Mouse (Mus musculus) stomach, postnatal 0 days (tissue): Measurements from ENCODE around the gene Moxd1. TPM values are rescaled to one million over a fixed set of nuclear protein-coding genes. Genes with fewer than 3 reads are reported as not detected.

Experiments
- ATAC-seq: fragments of 200-750 bp; cut with Nextera tagmentation; 2 replicates; pipeline ENCODE4 v1.8.0; 2017; ENCODE audit not compliant: low FRiP score, low TSS enrichment
- DNase-seq: peaks from one replicate; pipeline ENCODE4 v3.0.0-alpha.2; 2016; ENCODE audit warnings: low spot score
- H3K27ac ChIP-seq: fragments of 300-500 bp; sonication (generic); replicated peaks from 2 replicates; pipeline ENCODE4 v1.5.1; 2014; ENCODE audit warnings: mild to moderate bottlenecking, control low read depth
- H3K27me3 ChIP-seq: fragments of 300-500 bp; sonication (generic); 2 replicates; pipeline ENCODE4 v1.6.1; 2014; ENCODE audit warnings: low read length; ENCODE audit not compliant: control insufficient read depth, insufficient read depth
- H3K36me3 ChIP-seq: fragments of 300-500 bp; sonication (generic); 2 replicates; pipeline ENCODE4 v1.6.1; 2014; ENCODE audit warnings: low read length, mixed read lengths; ENCODE audit not compliant: control insufficient read depth, insufficient read depth
- H3K4me1 ChIP-seq: fragments of 300-500 bp; sonication (generic); replicated peaks from 2 replicates; pipeline ENCODE4 v1.6.1; 2014; ENCODE audit warnings: antibody characterized with exemption; ENCODE audit not compliant: control insufficient read depth, insufficient read depth
- H3K4me2 ChIP-seq: fragments of 300-500 bp; sonication (generic); replicated peaks from 2 replicates; pipeline ENCODE4 v1.6.1; 2014; ENCODE audit warnings: low read depth, mild to moderate bottlenecking, control low read depth, moderate library complexity
- H3K4me3 ChIP-seq: fragments of 300-500 bp; sonication (generic); 2 replicates; pipeline ENCODE4 v1.5.1; 2014; ENCODE audit warnings: low read depth, low read length, control low read depth
- H3K9ac ChIP-seq: fragments of 300-500 bp; sonication (generic); 2 replicates; pipeline ENCODE4 v1.6.1; 2014; ENCODE audit warnings: mild to moderate bottlenecking, low read length, control low read depth, mixed read lengths
- H3K9me3 ChIP-seq: fragments of 300-500 bp; sonication (generic); 2 replicates; pipeline ENCODE4 v1.6.1; 2016; ENCODE audit warnings: low read length; ENCODE audit not compliant: control insufficient read depth
- CTCF ChIP-seq: IDR thresholded peaks from 2 replicates; pipeline ENCODE4 v1.5.1; 2016; ENCODE audit warnings: antibody characterized with exemption, low read depth, mild to moderate bottlenecking, moderate library complexity
- EP300 ChIP-seq: optimal IDR thresholded peaks from 2 replicates; pipeline ENCODE3; 2016; ENCODE audit warnings: antibody characterized with exemption
- WGBS: fragments of 180-500 bp; shearing (Covaris S2); extraction: QIAGEN DNeasy Blood & Tissue Kit; methylation state at CpG from one replicate; pipeline ENCODE4 v1.1.7; 2014; 5-methylcytosine and 5-hydroxymethylcytosine counted together
- polyA plus RNA-seq: library from polyadenylated mRNA; unstranded; fragments of >200 nt; fragmentation: Nextera tagmentation; extraction: Ambion mirVana; gene quantifications from 2 replicates; pipeline ENCODE4 v1.2.1, GENCODE M21; 2015

The Moxd1 gene
- polyA plus RNA-seq, 1 experiment from 2014 or later = 3.5 TPM

- Histone ChIP-seq H3K27ac (no peak overlapping the region), H3K27me3 (no peaks in the 10 kb centered on the region), H3K4me3 (no peak overlapping the region), H3K9ac (no peak overlapping the region), H3K36me3 (no peaks in the 10 kb centered on the region), H3K9me3 (no peaks in the 10 kb centered on the region), H3K4me2 (no peak overlapping the region), H3K4me1 (no peaks in the 10 kb centered on the region)
- TF ChIP-seq CTCF = no peak
- TF ChIP-seq EP300 = no peak
- DNase-seq (no peak), ATAC-seq (no peak)
- WGBS = 76% methylated on average over 5 of the region's 5 CpGs
Measured at GRCm38 (mm10) chr10:24213297-24213696, 10.0 kb upstream of the Moxd1 start.

GRCm38 (mm10) chr10:24217558-24218268, 5.6 kb upstream of the Moxd1 start:
- Histone ChIP-seq H3K4me3 (no peak overlapping the region), H3K4me2 (no peak overlapping the region), H3K27ac (no peak overlapping the region), H3K9me3 (no peaks in the 10 kb centered on the region), H3K27me3 (no peaks in the 10 kb centered on the region), H3K9ac (no peak overlapping the region), H3K4me1 (no peaks in the 10 kb centered on the region), H3K36me3 (no peaks in the 10 kb centered on the region)
- TF ChIP-seq EP300 (no peak), CTCF (no peak)
- WGBS = 25% methylated on average over 6 of the region's 6 CpGs
- no peak for ATAC-seq
- no peak for DNase-seq

GRCm38 (mm10) chr10:24220931-24221330, 2.4 kb upstream of the Moxd1 start:
- Histone ChIP-seq H3K9me3 (no peaks in the 10 kb centered on the region), H3K4me2 (no peak overlapping the region), H3K27ac (no peak overlapping the region), H3K27me3 (no peaks in the 10 kb centered on the region), H3K36me3 (no peaks in the 10 kb centered on the region), H3K4me1 (peaks cover 2% of the 10 kb centered on the region; the same call in 1 of the 2 replicates), H3K4me3 (no peak overlapping the region), H3K9ac (no peak overlapping the region)
- DNase-seq (no peak), ATAC-seq (no peak)
- no peak for TF ChIP-seq EP300
- no peak for TF ChIP-seq CTCF
- WGBS = 61% methylated on average over 5 of the region's 5 CpGs

- peak overlapping the region; percentile 46 for H3K4me3 ChIP-seq
- no peaks in the 10 kb centered on the region for H3K9me3 ChIP-seq
- peak overlapping the region; percentile 84 for H3K4me2 ChIP-seq
- ATAC-seq (no peak), DNase-seq (no peak)
- no peaks in the 10 kb centered on the region for H3K36me3 ChIP-seq
- H3K9ac ChIP-seq = no peak overlapping the region
- no peak overlapping the region for H3K27ac ChIP-seq
- TF ChIP-seq EP300 (no peak), CTCF (no peak)
- H3K27me3 ChIP-seq = no peaks in the 10 kb centered on the region
- WGBS = 21% methylated on average over 6 of the region's 6 CpGs
- peaks cover 2% of the 10 kb centered on the region; the same call in 1 of the 2 replicates for H3K4me1 ChIP-seq
Measured at GRCm38 (mm10) chr10:24222911-24223310, 406 bp upstream of the Moxd1 start.

GRCm38 (mm10) chr10:24224591-24224990, 1.3 kb downstream of the Moxd1 start:
- DNase-seq (no peak), ATAC-seq (no peak)
- TF ChIP-seq CTCF (no peak), EP300 (no peak)
- peaks cover 2% of the 10 kb centered on the region; the same call in 1 of the 2 replicates for H3K4me1 ChIP-seq
- no peaks in the 10 kb centered on the region for H3K27me3 ChIP-seq
- H3K4me2 ChIP-seq = no peak overlapping the region
- 45% methylated on average over 8 of the region's 8 CpGs for WGBS
- no peak overlapping the region for H3K4me3 ChIP-seq
- no peaks in the 10 kb centered on the region for H3K9me3 ChIP-seq
- no peaks in the 10 kb centered on the region for H3K36me3 ChIP-seq
- no peak overlapping the region for H3K9ac ChIP-seq
- no peak overlapping the region for H3K27ac ChIP-seq
